Mouse (Mus musculus) hindbrain, postnatal 0 days (tissue): ENCODE measurements around the gene Tank. TPM values are rescaled to one million over a fixed set of nuclear protein-coding genes. Genes with fewer than 3 reads are reported as not detected.

Experiments
- ATAC-seq: fragments of 200-750 bp; cut with Nextera tagmentation; 2 replicates; pipeline ENCODE4 v1.8.0; 2017; ENCODE audit warnings: mild to moderate bottlenecking, moderate TSS enrichment, moderate library complexity
- DNase-seq: peaks from one replicate; pipeline ENCODE4 v3.0.0-alpha.2; 2015; ENCODE audit warnings: low spot score
- H3K27ac ChIP-seq: fragments of 300-500 bp; sonication (generic); 2 replicates; pipeline ENCODE4 v1.5.1; 2014; ENCODE audit warnings: mild to moderate bottlenecking
- H3K27me3 ChIP-seq: fragments of 300-500 bp; sonication (generic); 2 replicates; pipeline ENCODE4 v1.6.1; 2014; ENCODE audit warnings: low read length, mixed read lengths; ENCODE audit not compliant: insufficient read depth
- H3K36me3 ChIP-seq: fragments of 300-500 bp; sonication (generic); 2 replicates; pipeline ENCODE4 v1.6.1; 2014; ENCODE audit warnings: low read length, mixed read lengths; ENCODE audit not compliant: insufficient read depth
- H3K4me1 ChIP-seq: fragments of 300-500 bp; sonication (generic); 2 replicates; pipeline ENCODE4 v1.6.1; 2014; ENCODE audit warnings: antibody characterized with exemption, low read length, mixed read lengths; ENCODE audit not compliant: insufficient read depth
- H3K4me2 ChIP-seq: fragments of 300-500 bp; sonication (generic); 2 replicates; pipeline ENCODE4 v1.6.1; 2014; ENCODE audit warnings: low read depth, mild to moderate bottlenecking, low read length, moderate library complexity, mixed read lengths
- H3K4me3 ChIP-seq: fragments of 300-500 bp; sonication (generic); 2 replicates; pipeline ENCODE4 v1.5.1; 2014; ENCODE audit warnings: low read length
- H3K9ac ChIP-seq: fragments of 300-500 bp; sonication (generic); replicated peaks from 2 replicates; pipeline ENCODE4 v1.6.1; 2014; ENCODE audit warnings: mild to moderate bottlenecking, low read length, moderate library complexity, mixed read lengths
- H3K9me3 ChIP-seq: fragments of 300-500 bp; sonication (generic); 2 replicates; pipeline ENCODE4 v1.6.1; 2016; ENCODE audit warnings: low read length, mixed read lengths
- CTCF ChIP-seq: IDR thresholded peaks from 2 replicates; pipeline ENCODE4 v1.5.1; 2016; ENCODE audit warnings: antibody characterized with exemption, control low read depth, low read depth
- WGBS: fragments of 180-500 bp; shearing (Covaris S2); extraction: QIAGEN DNeasy Blood & Tissue Kit; methylation state at CpG from one replicate; pipeline ENCODE4 v1.1.7; 2014; 5-methylcytosine and 5-hydroxymethylcytosine counted together
- polyA plus RNA-seq: library from polyadenylated mRNA; unstranded; fragments of >200 nt; fragmentation: Nextera tagmentation; extraction: Ambion mirVana; gene quantifications from 2 replicates; pipeline ENCODE4 v1.2.1, GENCODE M21; 2015
- total RNA-seq: library from RNA; depleted of rRNA; stranded (reverse); fragments of >200 nt; gene quantifications from 2 replicates; pipeline ENCODE4 v1.2.3, GENCODE M21; 2014

Tank gene
- total and polyA plus RNA-seq, 2 experiments from 2014 or later: 19.2 to 25.2 TPM

DNA sequence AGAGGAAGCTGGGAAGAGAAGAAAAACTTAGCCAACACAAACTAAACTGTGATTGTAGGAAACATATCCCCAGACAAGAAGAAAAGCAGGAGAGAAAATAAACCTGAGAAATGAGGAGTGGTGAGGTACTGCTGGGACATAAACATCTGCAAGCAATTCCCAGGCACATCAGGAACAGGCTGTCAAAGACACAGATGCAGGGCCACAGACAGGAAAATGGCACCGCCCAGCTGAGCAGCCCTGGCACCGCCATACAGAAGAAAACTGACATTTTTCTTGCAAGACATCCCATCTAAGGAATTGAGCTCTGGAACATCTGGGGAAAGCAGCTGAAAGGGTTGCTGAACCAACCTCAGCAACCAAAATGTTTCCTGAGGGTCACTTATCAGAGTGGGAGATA, 30.4 kb upstream of the Tank start:
- no peak overlapping the region for H3K9ac ChIP-seq

GRCm38 (mm10) chr2:61551680-61552079, 26.7 kb upstream of the Tank start:
- H3K9me3 ChIP-seq: no peaks in the 10 kb centered on the region
- ATAC-seq (no peak), DNase-seq (no peak)
- H3K36me3 ChIP-seq: no peaks in the 10 kb centered on the region
- H3K4me2 ChIP-seq: no peak overlapping the region
- H3K9ac ChIP-seq: no peak overlapping the region
- 81% methylated on average over 5 of the region's 5 CpGs for WGBS
- H3K4me3 ChIP-seq: no peak overlapping the region
- no peak for TF ChIP-seq CTCF
- H3K27ac ChIP-seq: no peak overlapping the region
- no peaks in the 10 kb centered on the region for H3K4me1 ChIP-seq
- no peaks in the 10 kb centered on the region for H3K27me3 ChIP-seq

More for the DNA sequence above, 30.4 kb upstream of the Tank start:
- Histone ChIP-seq H3K4me2 (no peak overlapping the region), H3K36me3 (no peaks in the 10 kb centered on the region), H3K27ac (no peak overlapping the region), H3K4me3 (no peak overlapping the region), H3K4me1 (no peaks in the 10 kb centered on the region), H3K27me3 (no peaks in the 10 kb centered on the region), H3K9me3 (no peaks in the 10 kb centered on the region)
- 82% methylated on average over 2 of the region's 2 CpGs for WGBS
- ATAC-seq (no peak), DNase-seq (no peak)
- no peak for TF ChIP-seq CTCF

DNA sequence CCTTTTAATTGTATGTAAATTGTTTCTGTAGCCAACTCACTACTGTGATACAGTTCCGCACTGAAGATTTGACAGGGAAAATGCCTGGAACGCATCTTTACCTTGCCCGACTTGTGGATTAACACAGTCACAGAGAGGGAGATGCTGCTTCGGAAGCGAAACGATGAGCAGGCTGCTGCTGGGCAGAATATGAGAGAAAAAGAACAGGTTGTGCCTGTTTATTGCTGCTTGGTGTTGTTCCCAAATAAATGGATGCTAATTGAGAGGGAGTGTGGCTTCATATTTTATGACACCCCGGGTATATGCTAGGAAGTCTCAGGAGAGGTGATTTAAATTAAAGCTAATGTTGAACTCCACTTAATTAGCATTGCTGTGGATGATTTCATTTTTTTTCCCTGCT, 23.0 kb upstream of the Tank start:
- H3K36me3 ChIP-seq: no peaks in the 10 kb centered on the region
- H3K4me1 ChIP-seq: no peaks in the 10 kb centered on the region
- DNase-seq: peak; percentile 50
- peak; percentile 40; the same call in 1 of the 2 replicates for ATAC-seq
- no peaks in the 10 kb centered on the region for H3K27me3 ChIP-seq
- no peak overlapping the region for H3K9ac ChIP-seq
- WGBS: 57% methylated on average over 7 of the region's 7 CpGs
- no peak overlapping the region for H3K27ac ChIP-seq
- no peak overlapping the region for H3K4me3 ChIP-seq
- no peak for TF ChIP-seq CTCF
- no peak overlapping the region for H3K4me2 ChIP-seq
- no peaks in the 10 kb centered on the region for H3K9me3 ChIP-seq

GRCm38 (mm10) chr2:61555825-61556224, 22.6 kb upstream of the Tank start:
- H3K9me3 ChIP-seq: no peaks in the 10 kb centered on the region
- no peaks in the 10 kb centered on the region for H3K4me1 ChIP-seq
- no peaks in the 10 kb centered on the region for H3K27me3 ChIP-seq
- no peak overlapping the region for H3K9ac ChIP-seq
- ATAC-seq (peak; percentile 7; the same call in 1 of the 2 replicates), DNase-seq (peak; percentile 4)
- H3K36me3 ChIP-seq: no peaks in the 10 kb centered on the region
- H3K4me3 ChIP-seq: no peak overlapping the region
- no peak for TF ChIP-seq CTCF
- H3K27ac ChIP-seq: no peak overlapping the region
- no peak overlapping the region for H3K4me2 ChIP-seq
- WGBS: 34% methylated on average over 2 of the region's 2 CpGs

DNA sequence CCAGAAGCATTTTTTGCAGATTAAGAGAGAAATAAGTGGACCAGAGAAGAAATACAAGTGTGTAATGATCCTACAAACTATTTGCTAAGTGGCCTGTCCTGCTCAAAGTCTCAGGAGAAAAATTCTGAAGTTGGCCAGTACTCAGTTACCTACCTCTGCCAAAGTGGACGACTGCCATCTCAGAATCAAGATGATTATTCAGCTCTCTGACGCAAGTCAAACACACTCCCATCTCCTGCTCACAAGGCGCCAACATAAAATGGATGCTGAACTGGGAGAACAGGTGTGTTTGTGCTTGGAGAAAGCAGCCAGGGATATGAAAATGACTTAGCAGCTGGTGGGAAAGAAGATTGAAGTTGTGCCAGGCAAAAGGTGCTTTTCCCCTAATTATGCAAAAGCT, 21.7 kb upstream of the Tank start:
- Histone ChIP-seq H3K9me3 (no peaks in the 10 kb centered on the region), H3K4me1 (no peaks in the 10 kb centered on the region), H3K4me3 (no peak overlapping the region), H3K27me3 (no peaks in the 10 kb centered on the region), H3K9ac (no peak overlapping the region), H3K4me2 (no peak overlapping the region), H3K27ac (no peak overlapping the region), H3K36me3 (no peaks in the 10 kb centered on the region)
- peak; percentile 4 for DNase-seq
- 57% methylated on average over 3 of the region's 3 CpGs for WGBS
- ATAC-seq: no peak
- TF ChIP-seq CTCF: no peak

DNA sequence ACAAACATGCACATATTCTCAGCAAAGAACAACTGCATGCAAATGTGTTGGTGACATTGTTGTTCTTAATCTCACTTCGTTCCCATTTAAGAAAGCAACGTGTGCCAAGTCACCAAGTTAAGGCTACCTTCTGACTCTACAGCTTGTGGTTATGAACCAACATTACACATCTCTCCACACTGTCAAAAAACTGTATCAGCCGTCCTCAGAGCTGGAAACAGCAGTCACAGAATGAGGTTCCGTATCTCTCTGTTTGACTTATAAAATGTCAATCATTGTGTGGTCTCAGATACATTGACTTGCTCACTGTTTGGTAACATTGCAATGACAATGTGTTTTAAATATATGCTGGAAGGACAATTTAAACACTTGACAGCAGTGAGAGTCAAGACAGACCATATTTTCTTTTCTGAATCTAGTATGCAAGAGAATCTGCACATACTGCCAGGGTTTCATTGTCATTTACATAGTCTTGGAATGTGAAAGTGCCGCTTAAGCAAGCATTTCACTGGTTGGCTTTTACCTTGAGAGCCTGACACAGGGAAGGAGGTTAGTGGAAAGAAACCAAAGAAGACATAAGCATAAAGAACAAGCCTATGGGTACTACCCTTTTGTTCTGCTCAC, 20.4 kb upstream of the Tank start:
- Histone ChIP-seq H3K27ac (no peak overlapping the region), H3K4me2 (no peak overlapping the region), H3K4me1 (no peaks in the 10 kb centered on the region), H3K9me3 (no peaks in the 10 kb centered on the region), H3K27me3 (no peaks in the 10 kb centered on the region), H3K4me3 (no peak overlapping the region), H3K9ac (no peak overlapping the region), H3K36me3 (no peaks in the 10 kb centered on the region)
- WGBS: 83% methylated on average over 5 of the region's 5 CpGs
- DNase-seq (no peak), ATAC-seq (no peak)
- no peak for TF ChIP-seq CTCF

DNA sequence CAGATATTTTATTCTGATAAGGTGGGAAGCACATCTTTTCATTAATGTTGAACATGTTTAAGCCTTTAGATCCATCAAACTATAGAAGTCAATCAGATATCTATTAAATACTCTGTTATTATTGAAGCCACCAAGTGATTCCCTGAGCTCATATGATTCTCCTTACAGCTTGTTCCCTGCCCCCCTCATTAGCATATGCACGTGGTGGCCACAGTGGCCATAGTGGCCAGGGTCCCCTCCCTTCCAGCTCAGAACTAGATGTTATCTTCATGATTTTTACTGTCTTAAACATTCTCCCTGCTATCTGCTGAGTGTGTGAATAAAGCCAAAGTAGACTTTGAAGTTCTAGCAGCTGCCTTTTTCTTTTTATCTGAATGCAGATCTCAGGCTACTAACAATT, 17.3 kb upstream of the Tank start:
- Histone ChIP-seq H3K36me3 (no peaks in the 10 kb centered on the region), H3K4me1 (no peaks in the 10 kb centered on the region), H3K9me3 (no peaks in the 10 kb centered on the region), H3K9ac (no peak overlapping the region), H3K27me3 (no peaks in the 10 kb centered on the region), H3K27ac (no peak overlapping the region), H3K4me2 (no peak overlapping the region), H3K4me3 (no peak overlapping the region)
- DNase-seq (no peak), ATAC-seq (no peak)
- TF ChIP-seq CTCF: no peak
- 7% methylated on average over 1 of the region's 1 CpGs for WGBS
